Mouse (Mus musculus) NIH3T3 (cell line): ENCODE data around the gene Unc79.

ENCODE experiments used
- DNase-seq: peaks from one replicate; pipeline ENCODE4 v3.0.0-alpha.2; 2012; ENCODE audit warnings: low read depth

Unc79 gene

DNA sequence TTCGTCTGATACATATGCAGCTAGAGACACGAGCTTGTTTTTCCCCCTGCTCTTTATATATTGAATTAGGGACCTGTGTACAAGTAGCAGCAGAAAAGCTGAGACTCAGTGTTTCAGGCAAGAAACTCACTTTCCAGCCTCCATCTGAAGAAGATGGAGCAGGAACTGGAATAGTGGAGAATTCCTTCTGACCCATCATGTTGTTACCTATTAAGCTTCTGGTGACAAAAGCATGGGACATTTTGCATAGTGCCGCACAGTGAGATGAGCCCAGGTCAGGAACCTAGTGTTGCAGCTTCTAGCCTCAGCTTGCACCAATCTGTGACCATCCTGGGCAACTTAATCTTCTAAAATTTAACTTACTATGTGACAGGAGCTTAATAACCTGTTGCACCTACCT, 92.7 kb downstream of the Unc79 start:
- no peak for DNase-seq

DNA sequence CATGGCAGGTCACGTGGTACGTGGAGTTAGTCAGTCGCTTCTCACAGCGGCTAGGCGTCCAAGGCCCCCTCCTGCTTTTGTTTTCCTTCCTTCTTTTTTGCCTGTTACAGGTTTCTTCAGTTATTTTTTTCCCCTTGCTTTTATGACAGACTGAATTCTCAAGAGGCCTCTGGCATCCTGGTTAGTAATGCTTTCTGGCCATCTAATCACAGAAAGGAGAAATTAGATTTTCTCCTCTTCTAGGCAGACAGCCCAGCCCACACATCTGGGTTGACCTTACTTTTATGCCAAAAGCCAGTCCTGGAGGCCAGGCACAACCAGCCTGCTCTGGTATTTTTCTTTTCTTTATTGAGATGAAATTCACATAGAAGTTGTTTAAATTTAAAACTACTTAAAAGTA, 94.1 kb downstream of the Unc79 start:
- no peak for DNase-seq

DNA sequence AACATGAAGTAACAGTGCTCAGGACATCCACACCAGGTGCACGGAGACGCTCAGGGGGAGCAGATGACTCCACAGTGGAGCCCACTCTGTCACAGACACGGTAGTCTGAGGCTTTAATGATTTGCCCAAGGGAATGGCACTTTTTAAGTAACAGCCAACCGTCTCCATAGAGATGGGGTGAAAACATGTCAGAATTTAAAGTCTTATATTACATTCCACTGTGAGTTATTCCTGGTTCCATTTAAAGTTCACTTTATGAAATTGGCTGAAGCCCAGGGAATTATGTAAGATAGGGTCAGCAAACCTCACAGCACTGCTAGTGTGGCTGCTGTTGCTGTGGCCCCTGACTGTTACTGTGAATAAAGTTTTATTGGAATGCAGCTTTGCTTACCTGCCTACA, 95.8 kb downstream of the Unc79 start:
- peak; percentile 12 for DNase-seq

DNA sequence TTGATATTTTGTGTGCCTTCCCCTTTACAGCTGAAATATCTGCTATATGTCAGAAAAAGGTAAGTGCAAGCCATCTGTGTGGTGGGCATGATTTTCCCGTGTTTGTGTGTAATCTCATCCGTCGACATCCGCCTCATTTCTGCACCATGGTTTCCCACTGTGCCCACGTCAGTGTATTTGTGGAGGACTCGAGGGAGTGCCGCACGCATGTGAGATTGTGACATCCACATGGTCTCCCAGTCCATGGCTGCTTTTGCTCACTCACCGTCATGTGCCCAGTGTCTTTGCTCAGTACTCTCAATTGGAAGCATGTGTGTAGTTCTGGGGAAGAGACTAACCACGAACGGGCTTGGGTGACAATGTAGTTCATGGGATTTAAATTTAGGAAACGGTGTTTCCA, 101.2 kb downstream of the Unc79 start:
- no peak for DNase-seq

DNA sequence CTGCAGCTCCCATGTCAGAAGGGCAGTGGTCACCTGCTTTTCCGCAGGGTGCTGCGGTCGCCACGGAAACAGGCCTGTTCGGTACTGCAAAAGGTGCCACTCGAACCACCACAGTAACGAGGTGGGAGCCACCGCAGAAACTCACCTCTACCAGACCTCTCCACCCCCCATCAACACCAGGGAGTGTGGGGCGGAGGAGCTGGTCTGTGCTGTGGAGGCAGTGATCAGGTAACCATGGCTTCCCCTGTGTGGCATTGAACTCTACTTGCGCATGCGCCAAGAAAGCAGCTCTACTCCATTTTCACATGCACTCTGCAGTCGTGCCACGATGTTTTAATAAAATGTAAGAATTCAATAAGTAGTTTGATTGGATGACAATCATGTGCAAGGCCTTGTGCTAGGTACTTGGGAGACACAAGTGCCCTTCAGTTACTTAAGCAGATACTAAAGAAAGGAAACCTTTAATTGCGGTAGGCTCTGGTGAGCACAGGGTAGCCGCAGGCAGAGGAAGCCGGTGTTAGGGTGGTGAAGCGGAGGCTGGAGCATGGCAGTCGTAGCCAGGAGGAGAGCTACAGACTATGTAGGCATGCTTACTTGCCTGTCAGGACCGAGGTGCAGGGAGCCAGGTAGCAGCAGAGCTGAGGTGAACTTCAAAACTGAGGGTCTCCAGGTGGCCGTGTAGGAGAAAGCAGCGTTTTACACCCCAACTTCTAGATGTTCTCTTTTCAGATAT, 110.8 kb downstream of the Unc79 start:
- no peak for DNase-seq

DNA sequence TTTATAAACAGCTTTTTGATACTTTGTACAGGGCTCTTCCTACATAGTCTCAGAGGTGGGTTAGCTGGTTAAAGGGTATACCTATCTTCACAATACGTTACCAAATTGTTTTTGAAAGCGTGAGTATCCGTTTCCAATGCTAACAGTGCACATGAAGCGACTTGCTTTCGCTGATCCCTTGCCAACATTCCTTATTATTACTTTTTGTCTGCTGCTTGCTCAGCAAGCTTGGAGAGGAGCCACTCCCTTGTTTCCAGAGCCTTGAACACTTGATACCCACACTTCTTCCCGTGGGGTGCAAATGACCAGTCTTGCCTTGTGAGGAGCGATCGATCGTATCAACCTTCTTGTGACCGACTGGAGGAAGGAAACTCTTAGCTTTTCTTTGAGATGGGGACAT, 112.1 kb downstream of the Unc79 start:
- peak; percentile 24 for DNase-seq

DNA sequence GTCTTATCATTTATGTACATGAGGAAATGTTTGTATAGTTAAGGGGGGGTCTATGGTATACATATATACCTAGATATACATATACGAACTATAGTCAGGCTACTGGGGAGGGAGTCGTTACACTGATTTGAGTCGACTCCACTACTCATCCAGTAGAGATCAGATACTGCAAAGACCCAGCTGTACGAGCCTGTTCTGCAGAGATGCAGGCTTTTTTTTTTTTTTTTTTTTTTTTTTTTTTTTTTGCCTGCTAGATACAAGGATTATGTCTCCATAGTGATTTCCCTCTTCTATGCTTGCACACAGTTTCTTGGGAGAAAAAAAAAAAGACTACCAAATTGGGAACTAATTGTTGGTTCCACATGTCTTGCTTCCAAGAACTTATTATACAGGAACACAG, 113.5 kb downstream of the Unc79 start:
- DNase-seq: no peak

DNA sequence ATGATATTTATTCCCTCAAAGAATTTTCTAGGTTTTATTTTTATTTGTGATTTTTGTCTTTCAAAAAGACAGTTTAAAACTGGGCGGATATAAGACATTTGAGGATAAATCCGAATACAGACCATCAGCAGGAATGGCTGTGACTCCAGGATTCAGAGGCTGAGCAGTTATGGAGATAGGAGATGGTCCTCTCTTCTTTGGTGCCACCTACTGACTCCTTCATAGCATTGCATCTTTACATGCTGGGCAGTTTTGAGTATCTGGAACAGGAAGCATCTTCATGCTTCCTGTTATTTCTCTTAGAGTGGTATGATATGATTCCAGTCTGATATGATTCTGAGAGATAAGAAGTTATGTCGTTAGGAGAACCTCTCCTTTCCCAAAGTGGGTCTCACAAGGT, 116.3 kb downstream of the Unc79 start:
- DNase-seq: peak; percentile 77

DNA sequence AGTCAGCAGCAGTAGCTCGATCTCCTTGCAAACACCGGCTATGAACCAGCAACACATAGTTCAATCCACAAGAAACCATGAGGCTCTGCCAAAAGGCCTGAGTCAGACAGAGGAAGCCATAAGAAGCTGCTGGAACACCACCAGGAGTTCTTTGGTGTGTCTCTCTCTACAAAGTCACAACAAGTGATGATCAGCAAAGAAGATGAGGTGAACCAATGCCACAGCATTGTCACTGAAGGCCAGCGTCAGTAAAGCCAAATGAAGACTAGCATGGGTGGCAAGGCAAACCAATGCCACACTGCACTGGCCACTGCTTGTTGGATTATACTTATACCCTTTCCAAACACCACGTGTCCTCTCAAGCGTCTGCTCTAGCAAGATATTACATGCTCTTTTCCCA, 119.5 kb downstream of the Unc79 start:
- no peak for DNase-seq

DNA sequence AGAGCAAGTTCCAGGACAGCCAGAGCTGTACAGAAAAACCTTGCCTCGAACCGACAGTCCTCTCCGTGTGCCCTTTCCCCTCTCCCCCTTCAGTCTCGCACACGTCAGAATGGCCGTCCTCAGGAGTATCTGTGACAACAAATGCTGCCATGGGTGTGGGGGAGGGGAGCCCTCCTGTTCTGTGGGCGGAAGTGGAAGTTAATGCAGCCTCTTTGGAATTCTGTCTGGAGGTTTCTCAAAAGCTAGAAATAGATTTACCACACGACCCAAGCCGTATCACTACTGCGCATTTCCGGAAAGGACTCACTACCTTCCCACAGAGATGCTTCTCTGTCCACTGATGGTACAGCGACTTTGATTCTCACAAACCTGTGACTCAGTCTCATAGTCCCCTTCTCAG, 120.9 kb downstream of the Unc79 start:
- DNase-seq: no peak

DNA sequence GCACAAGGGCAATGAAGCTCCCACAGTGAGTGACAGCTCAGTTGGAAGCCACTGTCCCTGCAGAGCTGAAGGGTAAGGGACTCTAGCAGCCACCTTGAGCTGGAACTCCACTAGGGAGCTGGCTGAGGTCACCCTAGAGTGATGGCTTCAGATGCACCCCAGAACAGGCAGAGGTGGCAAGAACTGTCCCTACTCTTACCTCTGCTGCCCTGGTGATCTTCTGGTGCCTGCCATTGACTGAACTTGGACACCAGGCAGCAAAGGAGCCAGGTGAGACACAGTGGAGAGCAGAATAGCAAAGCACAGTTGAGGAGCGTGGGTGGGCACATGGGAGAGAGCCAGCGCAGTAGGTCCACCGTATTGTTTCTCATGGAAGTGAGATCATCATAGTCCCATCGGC, 125.3 kb downstream of the Unc79 start:
- no peak for DNase-seq

DNA sequence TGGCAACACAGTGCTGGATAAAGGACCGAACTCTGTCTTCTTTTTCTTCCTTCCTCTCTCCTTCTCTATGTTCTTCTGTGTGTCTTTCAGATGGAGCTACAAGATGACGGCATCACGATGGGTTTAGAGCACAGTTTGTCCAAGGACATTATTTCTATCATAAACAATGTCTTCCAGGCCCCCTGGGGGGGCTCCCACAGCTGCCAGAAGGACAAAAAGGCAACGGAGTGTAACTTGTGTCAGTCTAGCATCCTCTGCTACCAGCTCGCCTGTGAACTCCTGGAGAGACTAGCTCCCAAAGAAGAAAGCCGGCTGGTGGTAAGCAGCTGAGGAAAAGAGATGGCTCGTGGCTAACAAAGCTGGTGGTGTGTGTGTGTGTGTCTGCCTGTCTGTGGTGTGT, 130.1 kb downstream of the Unc79 start:
- no peak for DNase-seq

DNA sequence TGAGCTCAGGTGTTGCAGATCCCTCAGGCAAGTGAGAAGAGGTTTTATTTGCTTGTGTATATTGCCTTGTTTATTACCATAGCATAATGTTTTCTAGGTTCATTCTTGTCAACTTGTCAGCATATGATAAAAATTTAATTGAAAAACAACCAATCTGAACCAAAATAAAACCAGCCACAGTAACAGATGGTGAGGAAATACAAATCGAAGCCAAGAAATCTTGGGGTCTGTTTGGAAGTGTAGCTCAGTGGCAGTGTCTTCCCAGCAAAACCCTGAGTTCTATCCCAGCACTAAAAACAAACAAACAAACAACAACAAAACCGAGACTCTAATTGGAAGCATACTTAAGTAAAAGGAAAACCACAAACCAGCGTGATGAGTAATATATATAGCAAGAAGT, 131.4 kb downstream of the Unc79 start:
- DNase-seq: no peak

DNA sequence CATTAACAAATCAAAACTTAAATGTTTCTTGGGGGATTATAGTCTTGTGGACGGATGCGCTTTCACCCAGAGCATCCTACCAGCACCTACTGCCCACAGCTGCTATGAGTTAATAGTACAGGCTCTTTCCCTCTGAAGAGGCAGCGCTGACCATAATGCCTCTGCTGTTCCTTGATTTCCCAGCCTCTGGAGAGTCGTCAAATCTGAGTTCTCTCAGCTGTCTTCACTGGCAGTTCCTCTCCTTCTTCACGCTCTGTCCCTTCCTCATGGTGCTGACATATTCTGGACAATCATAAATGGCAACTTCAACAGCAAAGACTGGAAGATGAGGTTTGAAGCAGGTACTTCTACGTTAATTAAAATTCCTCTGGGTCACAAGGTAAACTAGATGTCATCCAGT, 143.2 kb downstream of the Unc79 start:
- no peak for DNase-seq

DNA sequence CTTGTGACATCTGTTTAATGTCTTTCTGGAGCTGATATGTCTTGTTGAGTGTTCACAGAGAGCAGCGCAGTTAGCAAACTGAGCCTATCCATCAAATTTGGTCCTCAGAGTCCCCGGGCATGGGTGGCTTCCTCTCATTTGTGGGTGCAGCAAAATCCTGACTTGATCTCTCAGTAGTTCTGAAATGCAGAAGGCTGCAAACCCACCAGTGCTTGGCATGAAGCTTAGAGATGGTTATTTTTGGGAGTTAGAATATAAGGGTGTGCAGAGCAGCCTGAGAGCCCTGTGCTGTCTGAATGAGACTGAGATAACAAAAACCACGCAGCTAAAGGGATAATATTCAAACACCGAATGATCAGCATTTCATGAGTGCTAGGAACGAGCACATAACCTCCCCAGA, 146.5 kb downstream of the Unc79 start:
- no peak for DNase-seq

DNA sequence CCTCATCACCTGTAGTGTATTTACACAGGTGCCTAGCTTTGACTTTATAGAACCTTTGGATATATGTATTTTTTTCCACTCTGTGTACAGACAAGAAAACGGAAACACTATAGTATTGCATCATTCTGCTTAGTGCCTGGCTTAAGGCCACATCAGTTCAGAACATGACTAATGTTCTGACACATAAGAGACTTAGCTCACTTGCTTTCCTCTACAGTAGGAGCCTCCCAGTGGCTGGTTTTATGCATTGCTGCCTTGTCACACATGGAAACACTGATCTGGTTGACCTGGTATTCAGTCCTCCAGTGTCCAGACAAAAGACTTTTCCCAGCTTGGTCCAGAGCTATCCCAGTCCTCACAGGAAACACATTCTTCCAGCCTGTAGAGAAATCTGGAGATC, 150.5 kb downstream of the Unc79 start:
- DNase-seq: peak; percentile 72

DNA sequence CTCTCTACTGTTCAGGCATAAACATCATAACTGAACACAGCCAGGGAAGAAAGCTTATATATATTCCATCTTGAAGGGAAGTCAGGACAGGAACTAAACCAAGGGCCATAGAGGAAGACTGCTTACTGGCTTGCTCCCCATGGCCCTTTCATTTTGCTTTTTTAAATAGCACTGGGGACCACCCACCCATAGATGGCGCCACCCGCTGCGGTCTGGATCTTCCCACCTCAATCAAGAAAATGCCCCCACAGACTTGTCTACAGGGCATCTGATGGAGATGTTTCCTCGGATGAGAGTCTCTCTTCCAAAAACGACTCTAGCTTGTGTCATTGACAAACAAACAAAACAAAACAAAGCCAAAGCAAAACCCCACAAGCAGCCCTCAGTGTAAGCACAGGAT, 151.4 kb downstream of the Unc79 start:
- DNase-seq: no peak

DNA sequence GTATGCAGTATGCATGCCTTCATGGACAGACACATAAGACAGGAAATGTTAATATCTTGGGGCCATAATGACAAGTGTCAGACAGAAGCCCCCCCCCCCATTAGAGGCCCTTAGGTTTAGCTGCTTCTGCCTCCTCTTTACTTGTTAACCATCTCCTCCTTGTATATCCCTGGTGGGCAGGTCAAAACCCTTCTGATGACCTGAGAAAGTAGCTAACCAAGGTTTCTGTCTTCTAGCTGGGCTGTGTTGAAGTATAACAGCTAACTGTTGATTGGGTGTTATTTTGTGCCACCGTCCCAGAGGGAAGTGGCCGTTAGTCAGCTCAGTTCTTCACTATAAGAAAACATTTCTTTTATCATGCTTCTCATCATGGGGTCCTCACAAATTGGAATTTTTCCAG, 154.4 kb downstream of the Unc79 start:
- no peak for DNase-seq

DNA sequence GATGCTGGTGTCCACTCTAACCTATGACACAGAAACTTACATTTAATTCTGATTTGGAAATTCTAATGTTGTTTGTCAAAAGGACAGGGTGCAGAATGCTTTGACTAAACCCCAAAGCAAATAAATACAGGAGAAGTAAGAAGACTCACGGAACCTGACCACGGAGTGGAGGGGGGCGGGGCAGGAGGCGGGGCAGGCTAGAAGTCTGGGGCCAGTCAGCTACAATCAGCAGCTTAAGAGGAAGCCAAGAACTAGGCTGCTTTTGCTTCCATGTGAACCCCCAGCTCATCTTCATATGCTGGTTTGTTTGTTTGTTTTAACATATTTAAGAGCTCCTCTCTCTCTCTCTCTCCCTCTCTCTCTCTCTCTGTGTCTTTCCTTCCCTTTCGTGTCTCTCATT, 154.9 kb downstream of the Unc79 start:
- DNase-seq: peak; percentile 2

DNA sequence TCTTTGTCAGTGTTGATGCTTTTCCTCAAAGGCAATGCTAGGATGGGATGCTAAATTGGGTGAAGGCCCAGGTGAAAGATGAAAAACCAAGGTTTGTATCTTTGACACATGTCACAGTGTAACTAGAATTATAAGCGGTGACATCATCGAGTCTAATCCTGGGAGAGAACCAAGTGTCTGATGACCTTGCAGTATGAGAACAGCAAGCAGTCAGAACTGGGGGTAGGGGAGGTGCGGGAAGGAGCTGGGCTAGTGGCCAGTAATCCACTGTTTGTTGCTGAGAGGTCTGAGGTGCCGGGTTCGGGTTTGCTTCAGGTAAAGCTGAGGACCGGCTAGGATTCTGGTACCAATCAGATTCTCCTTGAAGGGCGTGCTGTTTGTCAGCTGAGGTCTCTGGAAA, 160.6 kb downstream of the Unc79 start:
- no peak for DNase-seq

DNA sequence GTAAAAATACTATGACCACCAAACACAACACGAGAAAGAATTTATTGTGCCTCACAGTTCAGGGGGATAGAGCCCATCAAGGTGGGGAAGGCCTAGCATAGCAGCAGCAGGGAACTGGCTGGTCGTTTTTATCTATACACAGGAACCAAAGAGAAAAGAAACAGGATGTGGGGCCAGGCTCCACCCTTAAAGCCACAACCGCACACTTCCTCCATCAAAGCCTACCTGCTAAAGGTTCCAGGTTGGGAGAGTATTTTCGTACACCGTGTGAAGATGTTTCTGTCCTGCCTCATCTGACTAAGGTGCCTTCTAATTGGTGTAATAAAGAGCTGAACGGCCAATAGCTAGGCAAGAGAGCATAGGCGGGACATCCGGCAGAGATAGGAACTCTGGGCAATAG, 168.0 kb downstream of the Unc79 start:
- no peak for DNase-seq

DNA sequence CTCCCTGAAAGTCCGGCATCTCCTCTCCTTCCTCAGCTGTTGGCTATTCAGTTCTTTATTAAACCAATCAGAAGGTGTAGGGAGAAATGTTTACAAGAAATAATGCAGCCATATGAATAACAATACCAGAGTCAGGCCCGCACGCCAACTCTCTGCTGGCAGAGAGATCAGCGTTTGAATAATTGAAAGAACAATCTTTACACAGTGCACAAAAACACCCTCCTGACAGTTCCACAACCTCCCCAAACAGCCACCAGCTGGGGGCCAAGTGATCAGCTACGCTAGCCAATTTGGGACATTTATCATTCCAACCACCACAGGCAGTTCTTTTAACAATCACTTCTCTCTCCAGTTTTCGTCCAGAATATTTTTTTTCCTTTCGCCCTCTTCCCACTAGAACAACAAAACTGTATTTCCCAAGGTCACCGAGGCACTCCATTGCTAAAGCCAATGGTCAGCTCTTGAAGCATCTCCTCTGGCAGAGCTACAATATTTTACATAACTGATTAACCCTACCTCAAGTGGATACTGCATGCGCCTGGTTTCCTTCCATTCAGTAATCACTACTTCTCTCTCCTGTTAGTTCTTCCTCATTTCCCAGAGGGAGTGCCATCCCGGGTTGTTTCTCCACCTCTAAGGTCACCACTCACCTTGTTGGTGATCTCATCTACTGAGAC, 169.0 kb downstream of the Unc79 start:
- no peak for DNase-seq

DNA sequence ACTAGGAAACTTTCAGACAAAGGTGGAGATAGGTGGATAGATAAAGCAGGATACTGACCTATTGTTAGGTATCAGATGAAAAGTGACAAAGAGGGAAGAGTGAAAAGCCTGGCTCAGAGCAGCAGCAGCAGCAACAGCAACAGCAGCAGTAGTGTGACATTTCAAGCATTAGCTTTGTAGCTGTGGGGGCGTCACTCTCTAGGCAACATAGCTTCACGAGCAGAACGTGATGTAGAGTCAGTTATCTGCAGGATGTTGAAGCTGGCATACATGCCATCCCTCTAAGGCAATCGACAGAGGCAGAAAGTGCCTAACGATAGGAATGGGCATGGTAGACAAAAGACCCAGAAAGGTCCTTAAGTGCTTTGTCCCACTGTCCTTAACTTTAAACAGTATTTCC, 173.3 kb downstream of the Unc79 start:
- no peak for DNase-seq

DNA sequence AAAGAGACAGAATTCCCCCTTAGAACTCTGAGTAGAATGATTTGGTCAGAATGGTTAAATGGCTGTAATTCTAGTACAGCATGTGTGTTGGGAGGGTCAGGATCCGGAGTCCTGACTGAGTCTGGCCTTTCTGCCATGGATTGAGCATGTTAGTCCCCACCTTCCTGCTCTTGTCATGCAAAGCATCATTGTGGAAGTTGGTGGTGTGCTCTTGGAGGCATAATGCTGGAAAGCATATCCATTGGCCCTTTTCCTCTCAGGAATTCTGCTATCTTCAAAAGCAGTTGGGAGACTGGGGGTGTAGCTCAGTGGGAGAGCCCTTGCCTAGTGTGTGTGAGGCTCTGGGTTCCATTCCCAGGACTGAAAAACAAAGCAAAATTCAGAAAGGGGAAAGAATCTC, 175.2 kb downstream of the Unc79 start:
- DNase-seq: no peak
